Mouse (Mus musculus): Measurements from ENCODE around the gene Msl1. TPM values are rescaled to one million over a fixed set of nuclear protein-coding genes. Genes with fewer than 3 reads are reported as not detected.

The Msl1 gene
- total RNA-seq, 2 experiments from 2014 or later = 163 to 166 TPM

- DNase-seq = no peak
- intact Hi-C loops (cut with DNase I) = loop anchor here (5.0 kb wide), 1 partner anchor 34 kb away; the partner anchor contains the start of gene Thra
Measured at GRCm38 (mm10) chr11:98776052-98776764, 19.1 kb upstream of the Msl1 start.

- intact Hi-C loops (cut with DNase I) = loop anchor here (5.0 kb wide), 1 partner anchor 35 kb away; the partner anchor contains the start of gene Thra
- no peak for DNase-seq
Measured at GRCm38 (mm10) chr11:98776843-98777590, 18.3 kb upstream of the Msl1 start.

DNA sequence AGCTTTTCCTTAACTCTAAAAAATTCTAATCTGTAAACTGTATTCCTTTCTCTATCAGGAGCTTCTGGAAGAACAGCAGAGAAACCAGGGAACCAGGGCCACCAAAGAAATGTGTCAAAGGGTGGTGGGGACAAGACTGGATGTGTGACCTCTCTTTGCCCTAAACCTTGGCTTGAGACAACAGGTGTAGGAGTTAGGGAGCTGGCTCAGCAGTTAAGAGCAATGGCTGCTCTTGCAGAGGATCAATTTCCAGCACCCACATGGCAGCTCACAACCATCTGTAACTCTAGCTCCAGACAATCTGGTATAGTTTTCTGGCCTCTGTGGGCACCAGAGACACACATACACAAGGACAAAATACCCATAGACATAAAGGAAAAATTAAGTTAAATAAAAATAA, 17.4 kb upstream of the Msl1 start:
- DNase-seq = no peak
- intact Hi-C loops (cut with DNase I) = loop anchor here (5.0 kb wide), 1 partner anchor 36 kb away; the partner anchor contains the start of gene Thra

- DNase-seq = no peak
- intact Hi-C loops (cut with DNase I) = no loop called here
Measured at GRCm38 (mm10) chr11:98781851-98782512, 13.3 kb upstream of the Msl1 start.

DNA sequence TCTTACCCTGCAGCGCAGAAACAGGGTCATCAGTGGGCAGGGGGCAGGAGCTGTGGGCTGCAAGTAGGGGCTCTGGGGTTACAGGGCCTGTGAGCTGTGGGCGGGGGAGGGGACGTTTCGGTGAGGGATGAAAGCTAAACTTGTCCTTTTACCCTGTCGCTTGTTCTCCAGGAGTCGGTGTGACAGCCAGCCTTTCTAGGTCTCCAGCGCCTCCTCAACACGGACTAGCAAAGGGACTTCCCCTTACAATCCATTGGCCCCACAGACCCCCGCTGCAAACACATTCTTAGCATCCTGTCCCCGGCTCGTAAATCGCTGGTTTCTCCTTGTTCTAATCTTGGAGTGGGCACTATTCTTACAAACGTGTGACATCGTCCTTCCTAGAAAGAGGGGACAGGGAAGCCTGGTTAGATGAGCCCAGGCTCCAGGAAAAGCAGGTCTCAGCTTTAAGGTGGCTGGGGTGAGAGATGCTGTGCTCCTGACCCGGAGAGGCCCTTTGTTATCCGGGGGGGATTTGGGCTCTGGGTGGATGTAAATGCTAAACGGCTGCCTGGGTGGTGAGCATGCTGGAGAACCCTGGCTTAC, 12.6 kb upstream of the Msl1 start:
- no peak for DNase-seq
- intact Hi-C loops (cut with DNase I) = no loop called here

GRCm38 (mm10) chr11:98783236-98783696, 12.1 kb upstream of the Msl1 start:
- DNase-seq = peak; percentile 90
- intact Hi-C loops (cut with DNase I) = no loop called here

GRCm38 (mm10) chr11:98784139-98784538, 11.2 kb upstream of the Msl1 start:
- no peak for DNase-seq
- intact Hi-C loops (cut with DNase I) = no loop called here

GRCm38 (mm10) chr11:98785214-98785613, 10.1 kb upstream of the Msl1 start:
- no peak for DNase-seq
- intact Hi-C loops (cut with DNase I) = loop anchor here (5.0 kb wide), 1 partner anchor 83 kb away; the partner anchor contains the start of gene Csf3

DNA sequence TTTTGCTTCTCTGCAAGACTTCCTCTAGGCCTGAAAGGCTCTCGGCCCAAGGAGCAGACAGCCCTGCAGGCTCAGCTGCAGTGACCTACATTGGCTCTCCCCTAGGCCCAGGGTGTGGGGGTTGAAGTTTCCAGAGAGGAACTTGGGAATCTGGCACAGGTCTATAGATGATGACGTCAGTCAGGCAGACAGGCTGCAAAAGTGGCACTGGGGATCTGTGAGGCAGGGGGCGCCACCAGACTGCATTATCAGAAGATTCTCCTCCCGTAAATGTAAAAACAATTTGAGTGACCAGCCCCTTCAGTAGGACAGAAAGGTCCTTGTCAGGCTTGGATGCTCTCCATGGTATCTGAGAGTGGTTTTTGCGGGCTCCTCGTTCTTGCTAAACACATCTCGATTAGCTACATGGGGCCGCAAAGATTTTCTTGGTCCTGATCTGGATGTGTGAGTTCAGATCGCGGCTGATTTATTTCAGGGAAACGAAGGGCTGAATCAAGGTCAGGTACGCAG, 9.5 kb upstream of the Msl1 start:
- intact Hi-C loops (cut with DNase I) = loop anchor here (2.0 to 5.0 kb wide), 3 partner anchors 43 to 84 kb away; partner anchors contain the start of gene Csf3
- peak; percentile 86 for DNase-seq

DNA sequence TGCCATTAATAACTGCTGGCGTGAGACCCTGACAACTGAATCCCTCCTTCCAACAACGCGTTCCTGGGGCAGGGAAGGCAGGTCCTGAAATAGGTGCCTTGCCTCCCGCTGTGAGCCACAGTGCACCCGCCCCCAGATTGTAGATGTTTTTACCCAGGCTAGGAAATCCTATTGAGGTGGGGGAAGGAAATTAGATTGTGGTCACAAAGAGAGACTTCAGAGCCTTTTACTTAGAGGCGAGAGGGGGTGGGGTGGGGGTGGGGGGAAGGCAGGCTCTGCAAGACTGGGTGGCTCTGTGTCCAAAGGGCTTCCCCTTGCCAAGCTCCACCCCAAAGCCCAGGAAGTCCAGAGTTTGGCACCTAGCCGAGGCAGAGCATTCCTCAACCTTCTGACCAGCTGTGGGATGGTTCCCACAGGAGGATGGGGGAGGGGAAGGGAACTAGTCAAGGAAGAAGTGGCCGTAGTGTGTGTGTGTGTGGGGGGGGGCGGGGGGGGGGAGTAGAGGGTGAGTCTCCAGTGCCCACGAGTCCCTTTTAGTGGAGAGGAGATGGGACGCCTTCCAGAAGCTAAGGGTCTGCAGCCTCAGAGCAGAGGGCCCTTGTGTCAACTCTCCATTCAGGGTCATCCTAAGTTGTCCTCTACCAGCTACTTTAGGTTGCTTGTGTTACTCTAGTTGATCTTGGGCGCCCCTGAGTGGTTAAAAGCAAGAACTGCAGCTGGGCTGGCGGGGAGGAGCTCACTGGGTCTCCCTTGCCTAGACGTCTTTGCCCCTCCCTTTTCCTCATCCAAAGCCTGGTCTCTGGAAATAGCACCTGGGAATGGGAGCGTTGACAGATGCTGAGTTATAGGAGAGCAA, 8.7 kb upstream of the Msl1 start:
- intact Hi-C loops (cut with DNase I) = loop anchor here (2.0 to 5.0 kb wide), 3 partner anchors 44 to 84 kb away; partner anchors contain the start of gene Csf3

GRCm38 (mm10) chr11:98787229-98787628, 8.1 kb upstream of the Msl1 start:
- DNase-seq = no peak
- intact Hi-C loops (cut with DNase I) = loop anchor here (2.0 to 5.0 kb wide), 3 partner anchors 44 to 85 kb away; partner anchors contain the start of gene Csf3

More for the DNA sequence above, 8.7 kb upstream of the Msl1 start:
- DNase-seq = peak; percentile 93

GRCm38 (mm10) chr11:98787691-98788090, 7.6 kb upstream of the Msl1 start:
- intact Hi-C loops (cut with DNase I) = loop anchor here (2.0 to 5.0 kb wide), 3 partner anchors 45 to 85 kb away; partner anchors contain the start of gene Csf3
- no peak for DNase-seq

DNA sequence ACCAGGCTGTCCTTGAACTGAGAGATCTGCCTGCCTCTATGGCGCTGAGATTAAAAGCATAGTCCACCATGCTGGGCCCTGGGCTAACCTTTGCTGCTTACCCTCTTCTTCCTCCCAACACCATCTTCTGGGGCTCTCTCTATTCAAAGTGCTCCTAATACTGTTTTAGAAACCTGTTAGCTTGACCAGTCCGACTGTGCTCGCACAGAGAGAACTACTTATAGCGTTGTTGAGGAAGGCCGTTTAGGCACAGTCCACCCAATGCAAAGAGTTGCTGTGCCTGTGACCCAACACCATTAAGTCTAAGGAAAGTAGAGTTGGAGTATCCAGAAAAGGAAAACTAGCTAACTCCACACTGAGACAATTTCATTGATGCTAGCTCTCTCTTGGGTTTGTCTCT, 7.2 kb upstream of the Msl1 start:
- no peak for DNase-seq
- intact Hi-C loops (cut with DNase I) = loop anchor here (5.0 kb wide), 1 partner anchor 86 kb away; the partner anchor contains the start of gene Csf3

DNA sequence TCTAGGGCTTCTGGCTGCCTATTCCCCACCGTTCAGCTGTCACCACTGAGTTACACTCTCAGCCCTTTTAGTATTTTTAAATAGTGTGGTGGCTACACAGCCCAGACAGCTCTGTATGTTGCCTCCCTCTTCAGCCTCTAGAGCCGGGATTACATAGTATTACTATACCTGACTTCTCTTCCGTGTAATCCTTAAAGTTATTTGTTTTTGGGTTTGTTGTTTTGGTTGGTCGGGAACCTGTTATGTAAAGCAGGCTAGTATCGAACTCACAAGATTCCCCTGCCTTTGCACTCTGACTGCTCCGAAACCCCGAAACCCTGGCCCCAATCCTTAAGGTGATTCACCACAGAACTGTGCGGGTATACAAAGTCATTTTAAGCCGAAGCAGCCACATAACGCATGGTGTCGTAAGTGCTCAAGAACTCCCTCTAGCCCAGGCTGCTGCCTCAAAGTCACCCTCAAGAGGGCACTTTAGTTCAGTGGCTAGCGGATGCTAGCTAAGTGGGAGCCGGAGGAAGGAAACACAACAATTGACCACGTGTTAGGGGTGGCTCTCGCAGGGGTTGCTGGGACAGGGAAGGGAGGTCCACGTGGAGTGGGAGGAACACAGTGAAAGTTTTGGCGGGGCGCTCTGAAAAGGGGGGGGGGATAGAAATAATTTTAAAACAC, 6.6 kb upstream of the Msl1 start:
- DNase-seq = peak; percentile 86
- intact Hi-C loops (cut with DNase I) = loop anchor here (5.0 kb wide), 1 partner anchor 86 kb away; the partner anchor contains the start of gene Csf3

- intact Hi-C loops (cut with DNase I) = loop anchor here (5.0 kb wide), 1 partner anchor 87 kb away; the partner anchor contains the start of gene Csf3
- DNase-seq = no peak
Measured at GRCm38 (mm10) chr11:98789219-98789807, 6.0 kb upstream of the Msl1 start.

- DNase-seq = no peak
- intact Hi-C loops (cut with DNase I) = loop anchor here (5.0 kb wide), 1 partner anchor 88 kb away; the partner anchor contains the start of gene Csf3
Measured at GRCm38 (mm10) chr11:98789824-98790223, 5.5 kb upstream of the Msl1 start.

GRCm38 (mm10) chr11:98790631-98791205, 4.6 kb upstream of the Msl1 start:
- intact Hi-C loops (cut with DNase I) = no loop called here
- DNase-seq = no peak

DNA sequence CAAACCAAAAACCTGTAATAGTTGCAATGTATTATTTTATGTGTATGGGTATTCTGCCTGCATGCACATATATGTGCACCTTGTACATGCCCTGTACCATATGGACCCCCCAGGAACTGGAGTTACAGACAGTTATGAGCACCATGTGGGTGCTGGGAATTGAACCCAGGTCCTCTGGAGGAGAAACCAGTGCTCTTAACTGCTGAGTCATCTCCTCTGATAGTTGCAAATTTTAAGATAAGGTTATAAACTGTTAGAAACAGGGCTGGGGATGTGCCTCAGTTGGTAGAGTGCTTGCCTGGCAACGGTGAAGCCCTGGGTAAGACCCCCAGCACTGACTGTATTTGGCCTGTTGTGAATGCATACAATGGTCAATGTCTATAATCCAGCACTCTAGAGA, 3.9 kb upstream of the Msl1 start:
- intact Hi-C loops (cut with DNase I) = no loop called here
- DNase-seq = no peak

All from left cerebral cortex, postnatal 4 days (tissue).